ENCODE assay signal across 8 mouse cellular contexts in genomic region chr17:6861181-6862039, GRCm38 (mm10).
A peak's percentile ranks its signal among the peaks of the same experiment; 100 is the strongest.
DNase-seq lines count a peak whose midpoint lies in the region; ATAC-seq lines count a peak whose summit lies in the region.

No protein-coding gene starts in this region.

- peak; percentile 20 for DNase-seq in gastrocnemius, postnatal 10 days
- no peak for DNase-seq in gastrocnemius, adult 18-20 months (ENCODE audit: low spot score)
- peak; percentile 29 to 32 for DNase-seq in cerebellum, postnatal 36 days
- DNase-seq in gastrocnemius, postnatal 14 days, result peak; percentile 34
- peak; percentile 86 for DNase-seq in kidney, adult 18-20 months
- DNase-seq in left cerebral cortex, postnatal 14 days (ENCODE audit: low spot score in 2 of 2), result peak; percentile 65 to 70
- DNase-seq in right cerebral cortex, postnatal 4 days, result peak; percentile 58

- peak; percentile 52 for ATAC-seq in megakaryocyte progenitor cell, adult 5-6 weeks (replicated peaks; ENCODE audit: poor library complexity)

- intact Hi-C loops in gastrocnemius, postnatal 14 days (cut with DNase I; ENCODE audit: low total_unique reads), result no loop called here
- intact Hi-C loops in left cerebral cortex, postnatal 14 days (cut with DNase I), result no loop called here
